In genomic region chr11:22560503-22561328, GRCm38 (mm10) we compare ENCODE assay signal across 9 mouse cellular contexts. TPM values are rescaled to one million over a fixed set of nuclear protein-coding genes. Genes with fewer than 3 reads are reported as not detected.
DNase-seq lines count a peak whose midpoint lies in the region; ATAC-seq and TF ChIP-seq lines count a peak whose summit lies in the region.
"Had no signal": no experiment of that assay in that cellular context is flagged by ENCODE, and none has a peak within 500 bp of the region (broad histone marks: within the 10 kb centered on the region; RNA-seq: fewer than 3 reads in every experiment).

No protein-coding gene starts in this region.

- no peaks in the 10 kb centered on the region for H3K27me3 ChIP-seq in hindbrain, embryonic 15.5 days
- H3K27me3 ChIP-seq in midbrain, embryonic 14.5 days (ENCODE audit: control insufficient read depth, insufficient read depth, low read length) = no peaks in the 10 kb centered on the region
- H3K27me3 ChIP-seq: limb, embryonic 12.5 days had no signal

- H3K4me3 ChIP-seq in gastrocnemius, adult 2 months = no peak overlapping the region
- no peak overlapping the region for H3K4me3 ChIP-seq in hindbrain, embryonic 15.5 days
- H3K4me3 ChIP-seq in midbrain, embryonic 14.5 days (replicated peaks; ENCODE audit: low read depth, low read length) = no peak overlapping the region
- H3K4me3 ChIP-seq: limb, embryonic 12.5 days had no signal

- H3K4me2 ChIP-seq in hindbrain, embryonic 15.5 days = no peak overlapping the region
- H3K4me2 ChIP-seq in midbrain, embryonic 14.5 days (ENCODE audit: low read length) = no peak overlapping the region
- H3K4me2 ChIP-seq: limb, embryonic 12.5 days had no signal

- no peak for TF ChIP-seq CTCF in gastrocnemius, adult 2 months (IDR thresholded peaks at IDR 0.05)

- ATAC-seq in hindbrain, embryonic 15.5 days (ENCODE audit: low FRiP score, low read depth) = peak; percentile 90
- peak; percentile 76 for ATAC-seq in midbrain, embryonic 14.5 days (ENCODE audit: low FRiP score, low TSS enrichment)

- no peaks in the 10 kb centered on the region for H3K36me3 ChIP-seq in hindbrain, embryonic 15.5 days
- H3K36me3 ChIP-seq in midbrain, embryonic 14.5 days (ENCODE audit: control insufficient read depth, insufficient read depth, low read length) = no peaks in the 10 kb centered on the region
- H3K36me3 ChIP-seq: limb, embryonic 12.5 days had no signal

- DNase-seq in MN1 (ENCODE audit: low spot score) = peak; percentile 55
- DNase-seq in cerebellum, adult 8-10 months = peak; percentile 23
- DNase-seq in gastrocnemius, adult 2 months = peak; percentile 60
- DNase-seq in layer of hippocampus, postnatal 36 days = peak; percentile 67 to 71
- peak; percentile 87 for DNase-seq in midbrain, embryonic 14.5 days
- peak; percentile 29 for DNase-seq in urinary bladder, postnatal 25 days (ENCODE audit: low spot score)
- no peak for DNase-seq in thymus, postnatal 10 days (ENCODE audit: low spot score in 2 of 2)

- H3K4me1 ChIP-seq in hindbrain, embryonic 15.5 days (replicated peaks) = peaks cover 21% of the 10 kb centered on the region
- H3K4me1 ChIP-seq in midbrain, embryonic 14.5 days (ENCODE audit: control insufficient read depth, insufficient read depth, low read length) = peaks cover 14% of the 10 kb centered on the region

- intact Hi-C loops in gastrocnemius, adult 2 months (cut with DNase I) = no loop called here

- no peak overlapping the region for H3K9ac ChIP-seq in hindbrain, embryonic 15.5 days
- no peak overlapping the region for H3K9ac ChIP-seq in midbrain, embryonic 14.5 days (replicated peaks; ENCODE audit: low read length)
- H3K9ac ChIP-seq: limb, embryonic 12.5 days had no signal

- H3K9me3 ChIP-seq in hindbrain, embryonic 15.5 days = no peaks in the 10 kb centered on the region
- no peaks in the 10 kb centered on the region for H3K9me3 ChIP-seq in midbrain, embryonic 14.5 days (ENCODE audit: control insufficient read depth, low read length)
- H3K9me3 ChIP-seq: limb, embryonic 12.5 days had no signal

- peak overlapping the region; percentile 61 for H3K27ac ChIP-seq in gastrocnemius, adult 2 months
- peak overlapping the region; percentile 59 for H3K27ac ChIP-seq in hindbrain, embryonic 15.5 days (replicated peaks)
- H3K27ac ChIP-seq in midbrain, embryonic 14.5 days (replicated peaks; ENCODE audit: low read depth, low read length) = peak overlapping the region; percentile 60
- H3K27ac ChIP-seq: limb, embryonic 12.5 days had no signal

- WGBS in hindbrain, embryonic 15.5 days = 30% methylated on average over 6 of the region's 6 CpGs
- WGBS in midbrain, embryonic 14.5 days = 21% methylated on average over 6 of the region's 6 CpGs

RNA-seq across cellular contexts. Expression of gene Tmem17, which starts 48.8 kb away (rescaled TPM):
- 1 to 10 TPM; 1.7 to 2.2 TPM for total RNA-seq in gastrocnemius, adult 2 months (2021)
- polyA plus RNA-seq in hindbrain, embryonic 15.5 days (2015; fragmentation: Nextera tagmentation; extraction: Ambion mirVana) = 22.2 and 23.5 TPM in 2 replicates
- 1 to 10 TPM; 4.6 to 5.3 TPM for total RNA-seq in layer of hippocampus, postnatal 36 days (2021)
- 23.5 and 24.4 TPM in 2 replicates for polyA plus RNA-seq in midbrain, embryonic 14.5 days (2014; fragmentation: Nextera tagmentation; extraction: Ambion mirVana)

Comparison
In these comparisons a context has a peak if more than half of its experiments do, and no peak if none do; other contexts are left out.
1. DNase-seq: peak in MN1 (single experiment), cerebellum, adult 8-10 months (single experiment), gastrocnemius, adult 2 months (single experiment), layer of hippocampus, postnatal 36 days (2 of 2), midbrain, embryonic 14.5 days (single experiment) and urinary bladder, postnatal 25 days (single experiment); none in thymus, postnatal 10 days (0 of 2).
2. Peak in every context shown above with its lines, with median percentiles within 50 percentile points of each other: H3K27ac ChIP-seq.